Mouse (Mus musculus) liver, adult 2 months (tissue): Measurements from ENCODE around the gene Ak8. TPM values are rescaled to one million over a fixed set of nuclear protein-coding genes. Genes with fewer than 3 reads are reported as not detected.
A peak's percentile ranks its signal among the peaks of the same experiment; 100 is the strongest.

Source experiments
- DNase-seq: peaks from one replicate; pipeline ENCODE4 v3.0.0-alpha.2; 2011; ENCODE audit warnings: low read depth, low spot score; ENCODE audit errors: extremely low read depth
- H3K27ac ChIP-seq: fragments of 200-500 bp; replicated peaks from 2 replicates; pipeline ENCODE4 v1.5.1; 2012; ENCODE audit warnings: low read depth, mild to moderate bottlenecking, control low read depth, inconsistent platforms, low read length; ENCODE audit not compliant: insufficient read depth
- H3K27me3 ChIP-seq: fragments of 200-500 bp; 2 replicates; pipeline ENCODE4 v1.6.1; 2012; ENCODE audit warnings: mild to moderate bottlenecking, moderate library complexity, low read length, inconsistent platforms; ENCODE audit not compliant: control insufficient read depth, insufficient read depth
- H3K36me3 ChIP-seq: fragments of 200-500 bp; 2 replicates; pipeline ENCODE4 v1.6.1; 2012; ENCODE audit warnings: low read length, inconsistent platforms; ENCODE audit not compliant: control insufficient read depth, insufficient read depth
- H3K4me1 ChIP-seq: fragments of 200-500 bp; 2 replicates; pipeline ENCODE4 v1.6.1; 2011; ENCODE audit warnings: low read length; ENCODE audit not compliant: control insufficient read depth, insufficient read depth
- H3K4me3 ChIP-seq: fragments of 200-500 bp; 2 replicates; pipeline ENCODE4 v1.5.1; 2011; ENCODE audit warnings: low read depth, mild to moderate bottlenecking, control low read depth, low read length, moderate library complexity; ENCODE audit not compliant: insufficient read depth
- H3K79me2 ChIP-seq: fragments of 200-500 bp; 2 replicates; pipeline ENCODE4 v1.6.1; 2012; ENCODE audit warnings: inconsistent platforms, mild to moderate bottlenecking, low read length, moderate library complexity; ENCODE audit not compliant: control insufficient read depth, insufficient read depth
- H3K9ac ChIP-seq: fragments of 200-500 bp; 2 replicates; pipeline ENCODE4 v1.6.1; 2012; ENCODE audit warnings: low read depth, mild to moderate bottlenecking, control low read depth, inconsistent platforms, low read length
- CTCF ChIP-seq: fragments of 200-500 bp; IDR thresholded peaks from 2 replicates; pipeline ENCODE4 v1.5.1; 2011; ENCODE audit warnings: low read depth, low read length, control low read depth
- POLR2A ChIP-seq: fragments of 200-500 bp; IDR thresholded peaks from 2 replicates; pipeline ENCODE4 v1.6.1; 2011; ENCODE audit warnings: low read length, control low read depth; ENCODE audit not compliant: insufficient read depth; ENCODE audit errors: extremely low read depth
- WGBS: fragments of 180-500 bp; shearing (Covaris S2); methylation state at CpG from one replicate; pipeline ENCODE4 v1.1.7; 2018; 5-methylcytosine and 5-hydroxymethylcytosine counted together
- polyA plus RNA-seq: library from polyadenylated mRNA; depleted of rRNA; stranded (reverse); fragments of >200 nt; gene quantifications from 2 replicates; pipeline ENCODE4 v1.2.3, GENCODE M21; 2012
- total RNA-seq: library from RNA; depleted of rRNA; stranded (reverse); fragments of >200 nt; gene quantifications from 2 replicates; pipeline ENCODE4 v1.2.3, GENCODE M21; 2014

The Ak8 gene
- total and polyA plus RNA-seq, 2 experiments, result 0.09 TPM; not detected in 1

DNA sequence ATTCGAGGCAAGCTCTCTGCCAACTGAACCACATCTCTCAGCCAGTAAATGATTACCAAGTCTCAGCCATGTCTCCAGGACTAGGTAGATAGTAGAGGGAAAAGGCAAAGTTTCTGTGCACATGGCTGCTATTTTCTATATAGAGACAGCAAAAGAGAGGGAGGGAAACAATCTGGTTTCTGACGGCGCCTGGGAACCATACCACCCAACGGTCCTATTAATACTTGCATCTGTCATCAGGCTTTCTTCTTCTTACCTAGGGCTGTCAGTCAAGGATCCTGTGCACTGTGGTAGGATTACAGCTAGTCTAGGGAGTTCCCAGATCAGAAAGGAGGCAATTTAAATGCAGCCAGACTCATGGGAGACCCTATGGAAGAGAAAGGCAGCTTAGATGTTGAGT, 118.9 kb downstream of the Ak8 start:
- 61% methylated on average over 4 of the region's 4 CpGs for WGBS
- H3K36me3 ChIP-seq, result peaks cover 3% of the 10 kb centered on the region; the same call in 1 of the 2 replicates
- H3K4me1 ChIP-seq, result no peaks in the 10 kb centered on the region
- no peak overlapping the region for H3K27ac ChIP-seq
- H3K79me2 ChIP-seq, result no peaks in the 10 kb centered on the region
- TF ChIP-seq POLR2A, result no peak
- no peak for TF ChIP-seq CTCF
- no peaks in the 10 kb centered on the region for H3K27me3 ChIP-seq
- no peak for DNase-seq
- no peak overlapping the region for H3K9ac ChIP-seq
- no peak overlapping the region for H3K4me3 ChIP-seq

GRCm38 (mm10) chr2:28829265-28829664, 129.3 kb downstream of the Ak8 start:
- Histone ChIP-seq H3K27ac (no peak overlapping the region), H3K27me3 (no peaks in the 10 kb centered on the region), H3K79me2 (peaks cover 3% of the 10 kb centered on the region; the same call in 1 of the 2 replicates), H3K4me1 (peaks cover 5% of the 10 kb centered on the region; the same call in 1 of the 2 replicates), H3K36me3 (peaks cover 43% of the 10 kb centered on the region; the same call in 1 of the 2 replicates), H3K9ac (no peak overlapping the region), H3K4me3 (no peak overlapping the region)
- 32% methylated on average over 4 of the region's 4 CpGs for WGBS
- DNase-seq, result peak; percentile 53
- TF ChIP-seq POLR2A (no peak), CTCF (peak; percentile 68)

DNA sequence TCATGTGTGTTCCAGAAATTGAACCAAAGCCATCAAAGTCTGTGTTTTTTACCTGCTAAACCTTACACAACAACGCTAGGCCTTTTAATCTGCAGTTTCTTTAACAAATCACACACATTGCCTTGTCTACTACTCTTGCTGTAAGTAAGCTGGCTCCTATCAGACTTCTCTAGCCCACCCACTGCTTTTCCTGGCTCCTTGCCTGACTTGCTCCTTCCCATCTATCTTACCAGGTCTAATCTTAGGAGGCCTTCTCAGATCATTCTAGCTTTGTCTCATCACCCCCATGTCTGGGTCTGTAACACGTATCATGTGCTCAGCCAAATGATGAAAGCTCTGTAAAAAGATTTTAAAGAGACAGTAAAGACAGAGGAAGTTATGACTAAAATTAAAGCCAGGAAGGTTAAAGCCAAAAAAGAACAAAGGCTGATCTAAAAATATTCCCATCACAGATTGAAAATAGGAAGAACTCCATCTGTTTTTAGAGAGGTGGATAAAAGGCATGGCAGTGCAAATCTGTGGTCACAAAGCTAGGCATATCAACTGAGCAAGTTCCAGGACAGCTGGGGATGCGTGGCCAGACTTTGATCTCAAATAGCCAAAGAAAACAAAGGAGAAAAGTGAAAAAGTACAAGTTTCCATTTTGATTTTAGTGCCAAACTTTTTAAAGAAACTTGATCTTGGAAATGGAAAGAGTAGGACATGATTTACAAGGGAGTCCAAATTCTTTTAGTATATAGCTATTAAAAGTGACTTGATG, 136.4 kb downstream of the Ak8 start:
- Histone ChIP-seq H3K27ac (peak overlapping the region; percentile 75), H3K9ac (no peak overlapping the region), H3K79me2 (peaks cover 19% of the 10 kb centered on the region; the same call in 1 of the 2 replicates), H3K4me1 (peaks cover 13% of the 10 kb centered on the region), H3K27me3 (no peaks in the 10 kb centered on the region), H3K36me3 (peaks cover 11% of the 10 kb centered on the region; the same call in 1 of the 2 replicates), H3K4me3 (no peak overlapping the region)
- no peak for TF ChIP-seq CTCF
- no peak for TF ChIP-seq POLR2A
- WGBS, result 18% methylated on average over 3 of the region's 3 CpGs
- DNase-seq, result peak; percentile 82

GRCm38 (mm10) chr2:28839501-28840221, 139.7 kb downstream of the Ak8 start:
- TF ChIP-seq CTCF (no peak), POLR2A (no peak)
- Histone ChIP-seq H3K4me1 (peaks cover 14% of the 10 kb centered on the region), H3K4me3 (peak overlapping the region; percentile 61), H3K27me3 (no peaks in the 10 kb centered on the region), H3K9ac (peak overlapping the region; percentile 85), H3K79me2 (peaks cover 17% of the 10 kb centered on the region; the same call in 1 of the 2 replicates), H3K36me3 (peaks cover under 1% of the 10 kb centered on the region; the same call in 1 of the 2 replicates), H3K27ac (peak overlapping the region; percentile 64)
- DNase-seq, result peak; percentile 64
- under 1% methylated on average over 53 of the region's 53 CpGs for WGBS

GRCm38 (mm10) chr2:28840222-28840951, 140.4 kb downstream of the Ak8 start, which contains the start of the genes Gtf3c4 and Ddx31:
TSS of gene Gtf3c4 (minus strand) at chr2:28840360.
TSS of gene Ddx31 (plus strand) at chr2:28840406.
- under 1% methylated on average over 63 of the region's 63 CpGs for WGBS
- H3K27ac ChIP-seq, result peak within 1 kb of the TSS; percentile 90
- H3K27me3 ChIP-seq, result no peaks in the 10 kb centered on the region
- TF ChIP-seq POLR2A, result peak; percentile 45; the same call in 1 of the 2 replicates
- TF ChIP-seq CTCF, result no peak
- peaks cover 14% of the 10 kb centered on the region for H3K4me1 ChIP-seq
- peak; percentile 78 for DNase-seq
- peaks cover 5% of the 10 kb centered on the region for H3K36me3 ChIP-seq
- H3K9ac ChIP-seq, result peak within 1 kb of the TSS; percentile 85
- peak within 1 kb of the TSS; percentile 61 for H3K4me3 ChIP-seq
- H3K79me2 ChIP-seq, result peaks cover 12% of the 10 kb centered on the region; the same call in 1 of the 2 replicates
